Mouse (Mus musculus): ENCODE data around the gene Gabbr1. TPM values are rescaled to one million over a fixed set of nuclear protein-coding genes. Genes with fewer than 3 reads are reported as not detected.

Gene Gabbr1
- polyA plus RNA-seq, 1 experiment from 2014 or later: 12.6 TPM

DNA sequence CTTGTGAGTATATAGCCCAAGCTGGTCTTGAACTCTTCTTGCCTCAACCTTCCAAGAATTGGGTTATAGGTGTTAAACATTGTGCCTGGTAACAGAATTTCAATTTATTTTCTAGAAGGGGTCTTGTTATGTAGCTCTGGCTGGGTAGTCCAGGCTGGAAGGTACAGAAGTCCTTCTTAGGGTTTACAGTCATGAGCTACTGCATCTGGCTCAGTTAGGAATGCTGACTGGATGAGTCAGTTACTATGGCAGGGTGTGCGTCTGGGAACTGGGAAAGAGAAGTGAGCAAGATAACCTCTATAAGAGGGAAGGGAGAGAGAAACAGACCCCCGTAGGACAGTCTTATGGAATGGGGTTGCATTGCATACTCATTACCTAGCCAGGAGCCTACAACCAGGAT is 30.0 kb downstream of the Gabbr1 start:
- no peak overlapping the region for H3K27ac ChIP-seq (ENCODE audit: low read depth)
- 83% methylated on average over 2 of the region's 2 CpGs for WGBS
- DNase-seq (ENCODE audit: low spot score) (no peak), ATAC-seq (replicated peaks; ENCODE audit: low FRiP score, low TSS enrichment, low read depth) (no peak)
- no peaks in the 10 kb centered on the region for H3K9me3 ChIP-seq (ENCODE audit: control insufficient read depth, low read length)
- H3K4me3 ChIP-seq (ENCODE audit: low read depth, low read length): no peak overlapping the region
- H3K27me3 ChIP-seq (replicated peaks; ENCODE audit: control insufficient read depth, insufficient read depth, low read length): no peaks in the 10 kb centered on the region
- H3K4me2 ChIP-seq (ENCODE audit: low read length): no peak overlapping the region
- H3K9ac ChIP-seq (ENCODE audit: low read length): no peak overlapping the region
- H3K4me1 ChIP-seq (replicated peaks; ENCODE audit: control insufficient read depth, insufficient read depth, low read length): no peaks in the 10 kb centered on the region
- H3K36me3 ChIP-seq (ENCODE audit: control insufficient read depth, insufficient read depth, low read length): peaks cover 51% of the 10 kb centered on the region

DNA sequence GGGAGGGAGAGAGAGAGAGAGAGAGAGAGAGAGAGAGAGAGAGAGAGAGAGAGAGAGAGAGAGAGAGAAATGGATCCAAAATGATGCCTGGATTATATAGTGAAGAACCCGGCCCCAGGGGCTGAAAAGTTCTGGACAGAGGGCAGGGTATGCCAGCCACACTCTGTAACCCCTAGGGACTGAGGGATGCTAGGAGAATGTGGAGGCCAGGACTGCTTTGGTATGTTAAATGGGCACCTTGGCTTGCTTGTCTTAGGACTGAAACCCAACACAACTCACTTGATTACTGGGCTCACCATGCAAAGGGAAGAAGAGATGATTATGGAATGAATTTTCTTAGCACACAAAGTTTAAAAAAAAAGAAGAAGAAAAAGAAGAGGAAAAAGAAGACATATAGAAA is 32.4 kb downstream of the Gabbr1 start:
- ATAC-seq (replicated peaks; ENCODE audit: low FRiP score, low TSS enrichment, low read depth) (no peak), DNase-seq (ENCODE audit: low spot score) (no peak)
- WGBS: 47% methylated on average over 1 of the region's 1 CpGs
- Histone ChIP-seq H3K4me1 (replicated peaks; ENCODE audit: control insufficient read depth, insufficient read depth, low read length) (no peaks in the 10 kb centered on the region), H3K4me3 (ENCODE audit: low read depth, low read length) (no peak overlapping the region), H3K9me3 (ENCODE audit: control insufficient read depth, low read length) (no peaks in the 10 kb centered on the region), H3K27me3 (replicated peaks; ENCODE audit: control insufficient read depth, insufficient read depth, low read length) (no peaks in the 10 kb centered on the region), H3K36me3 (ENCODE audit: control insufficient read depth, insufficient read depth, low read length) (peaks cover 29% of the 10 kb centered on the region), H3K27ac (ENCODE audit: low read depth) (no peak overlapping the region), H3K9ac (ENCODE audit: low read length) (no peak overlapping the region), H3K4me2 (ENCODE audit: low read length) (no peak overlapping the region)

DNA sequence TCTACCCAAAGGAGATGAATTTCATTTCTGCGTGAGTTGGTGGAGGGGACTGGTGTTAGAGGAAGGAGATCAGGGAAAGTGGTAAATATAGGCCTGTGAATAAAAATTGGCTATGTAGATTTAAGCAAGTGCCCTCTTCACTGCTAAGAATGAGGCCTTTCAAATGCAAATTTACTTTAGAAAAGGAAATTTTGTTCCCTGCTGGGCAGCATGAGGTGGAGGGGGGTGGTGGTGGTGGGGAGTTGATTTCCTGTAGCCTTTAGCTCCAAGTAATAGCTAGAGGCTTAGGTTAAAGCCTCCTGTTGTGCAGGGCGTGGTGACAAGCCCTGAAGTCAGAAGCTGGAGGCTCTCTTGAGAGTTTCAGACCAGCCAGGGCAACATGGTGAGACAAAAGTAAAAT is 33.2 kb downstream of the Gabbr1 start:
- ATAC-seq (replicated peaks; ENCODE audit: low FRiP score, low TSS enrichment, low read depth) (no peak), DNase-seq (ENCODE audit: low spot score) (no peak)
- Histone ChIP-seq H3K4me1 (replicated peaks; ENCODE audit: control insufficient read depth, insufficient read depth, low read length) (no peaks in the 10 kb centered on the region), H3K9me3 (ENCODE audit: control insufficient read depth, low read length) (no peaks in the 10 kb centered on the region), H3K4me3 (ENCODE audit: low read depth, low read length) (no peak overlapping the region), H3K27ac (ENCODE audit: low read depth) (no peak overlapping the region), H3K27me3 (replicated peaks; ENCODE audit: control insufficient read depth, insufficient read depth, low read length) (no peaks in the 10 kb centered on the region), H3K4me2 (ENCODE audit: low read length) (no peak overlapping the region), H3K9ac (ENCODE audit: low read length) (no peak overlapping the region), H3K36me3 (ENCODE audit: control insufficient read depth, insufficient read depth, low read length) (peaks cover 23% of the 10 kb centered on the region)
- WGBS: 42% methylated on average over 2 of the region's 2 CpGs

DNA sequence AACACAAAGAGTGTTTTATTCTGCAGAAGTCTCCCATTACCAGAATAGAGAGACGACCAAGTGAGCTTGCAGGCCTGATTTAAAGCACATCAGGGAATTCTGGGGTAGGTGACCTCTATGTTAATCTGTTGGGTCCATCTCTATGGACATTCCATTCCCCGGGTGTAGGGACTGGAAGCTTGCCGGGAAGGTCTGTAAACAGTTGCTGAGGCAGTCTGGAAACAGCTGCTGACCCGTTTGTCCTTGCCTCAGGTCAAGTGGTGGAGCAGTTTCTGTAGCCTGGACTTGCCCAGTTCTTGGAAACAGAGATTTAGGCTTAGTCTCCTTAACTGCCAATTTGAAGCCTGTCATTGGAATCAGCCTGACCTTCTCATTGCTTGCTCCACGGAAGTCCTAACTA is 34.4 kb downstream of the Gabbr1 start:
- WGBS: 12% methylated on average over 5 of the region's 5 CpGs
- Histone ChIP-seq H3K4me3 (ENCODE audit: low read depth, low read length) (no peak overlapping the region), H3K27ac (ENCODE audit: low read depth) (no peak overlapping the region), H3K9me3 (ENCODE audit: control insufficient read depth, low read length) (no peaks in the 10 kb centered on the region), H3K4me1 (replicated peaks; ENCODE audit: control insufficient read depth, insufficient read depth, low read length) (no peaks in the 10 kb centered on the region), H3K9ac (ENCODE audit: low read length) (no peak overlapping the region), H3K4me2 (ENCODE audit: low read length) (no peak overlapping the region), H3K27me3 (replicated peaks; ENCODE audit: control insufficient read depth, insufficient read depth, low read length) (no peaks in the 10 kb centered on the region), H3K36me3 (ENCODE audit: control insufficient read depth, insufficient read depth, low read length) (peaks cover 11% of the 10 kb centered on the region)
- ATAC-seq (replicated peaks; ENCODE audit: low FRiP score, low TSS enrichment, low read depth): no peak
- DNase-seq (ENCODE audit: low spot score): no peak

DNA sequence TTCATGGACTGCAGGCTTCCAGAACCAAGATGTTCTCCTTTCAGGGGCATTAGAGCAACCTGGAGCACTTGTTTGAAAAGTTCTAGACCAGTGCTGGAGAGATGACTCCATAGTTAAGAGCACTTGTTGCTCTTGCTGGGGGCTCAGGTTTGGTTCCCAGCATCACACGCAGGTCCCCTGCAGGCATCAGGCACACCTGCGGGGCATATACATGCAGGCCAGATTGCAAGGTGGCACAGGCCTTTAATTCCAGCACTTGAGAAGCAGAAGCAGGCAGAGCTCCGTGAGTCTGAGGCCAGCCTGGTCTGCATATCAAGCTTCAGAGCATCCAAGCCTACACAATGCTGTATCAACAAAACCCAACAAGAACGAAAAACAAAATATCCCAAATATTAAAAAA is 35.9 kb downstream of the Gabbr1 start:
- Histone ChIP-seq H3K4me3 (ENCODE audit: low read depth, low read length) (no peak overlapping the region), H3K27ac (ENCODE audit: low read depth) (no peak overlapping the region), H3K36me3 (ENCODE audit: control insufficient read depth, insufficient read depth, low read length) (peaks cover 2% of the 10 kb centered on the region), H3K9me3 (ENCODE audit: control insufficient read depth, low read length) (no peaks in the 10 kb centered on the region), H3K4me2 (ENCODE audit: low read length) (no peak overlapping the region), H3K9ac (ENCODE audit: low read length) (no peak overlapping the region), H3K4me1 (replicated peaks; ENCODE audit: control insufficient read depth, insufficient read depth, low read length) (no peaks in the 10 kb centered on the region), H3K27me3 (replicated peaks; ENCODE audit: control insufficient read depth, insufficient read depth, low read length) (no peaks in the 10 kb centered on the region)
- WGBS: 93% methylated on average over 4 of the region's 4 CpGs
- ATAC-seq (replicated peaks; ENCODE audit: low FRiP score, low TSS enrichment, low read depth) (no peak), DNase-seq (ENCODE audit: low spot score) (no peak)

DNA sequence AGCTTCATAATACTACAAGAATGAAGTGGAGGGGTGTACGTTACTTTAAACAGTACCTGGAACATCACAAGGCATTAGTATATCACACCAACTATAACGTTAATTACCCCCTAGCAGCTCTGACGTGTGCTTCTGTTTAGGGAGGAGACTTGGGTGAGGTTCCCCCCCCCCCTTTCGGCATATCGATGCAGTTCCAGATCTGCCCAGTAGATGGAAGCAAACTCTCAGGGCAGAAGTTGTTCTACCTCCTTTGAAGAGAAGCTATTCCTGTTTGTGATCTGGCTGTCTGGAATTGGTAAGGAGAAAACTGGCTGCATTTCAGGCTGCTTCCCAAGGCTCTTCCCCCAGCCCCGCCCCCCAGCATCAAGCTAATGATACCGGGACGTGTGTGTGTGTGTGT is 37.6 kb downstream of the Gabbr1 start:
- H3K27ac ChIP-seq (ENCODE audit: low read depth): no peak overlapping the region
- DNase-seq (ENCODE audit: low spot score) (peak; percentile 92), ATAC-seq (replicated peaks; ENCODE audit: low FRiP score, low TSS enrichment, low read depth) (no peak; the same call in 1 of the 2 replicates)
- no peak overlapping the region for H3K4me3 ChIP-seq (ENCODE audit: low read depth, low read length)
- H3K4me2 ChIP-seq (ENCODE audit: low read length): no peak overlapping the region
- no peaks in the 10 kb centered on the region for H3K4me1 ChIP-seq (replicated peaks; ENCODE audit: control insufficient read depth, insufficient read depth, low read length)
- no peaks in the 10 kb centered on the region for H3K36me3 ChIP-seq (ENCODE audit: control insufficient read depth, insufficient read depth, low read length)
- no peaks in the 10 kb centered on the region for H3K9me3 ChIP-seq (ENCODE audit: control insufficient read depth, low read length)
- H3K9ac ChIP-seq (ENCODE audit: low read length): no peak overlapping the region
- WGBS: 1% methylated on average over 8 of the region's 8 CpGs
- H3K27me3 ChIP-seq (replicated peaks; ENCODE audit: control insufficient read depth, insufficient read depth, low read length): no peaks in the 10 kb centered on the region

DNA sequence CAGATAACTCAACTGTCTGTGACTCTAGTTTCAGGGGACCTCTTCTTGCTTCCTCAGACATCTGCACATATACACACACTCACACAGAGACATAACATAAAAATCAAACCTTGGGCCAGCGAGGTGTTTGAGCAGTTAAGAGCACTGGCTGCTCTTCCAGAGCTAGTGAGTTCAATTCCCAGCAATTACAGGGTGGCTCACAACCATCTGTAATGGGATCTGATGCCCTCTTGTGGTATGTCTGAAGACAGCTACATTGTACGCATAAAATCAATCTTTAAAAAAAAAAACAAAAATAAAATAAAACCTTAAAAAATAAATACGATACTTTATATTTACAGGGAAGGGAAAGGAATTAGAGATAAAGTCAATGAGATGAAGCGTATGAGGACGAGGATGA is 38.9 kb downstream of the Gabbr1 start:
- Histone ChIP-seq H3K4me3 (ENCODE audit: low read depth, low read length) (no peak overlapping the region), H3K27ac (ENCODE audit: low read depth) (no peak overlapping the region), H3K27me3 (replicated peaks; ENCODE audit: control insufficient read depth, insufficient read depth, low read length) (no peaks in the 10 kb centered on the region), H3K4me1 (replicated peaks; ENCODE audit: control insufficient read depth, insufficient read depth, low read length) (no peaks in the 10 kb centered on the region), H3K4me2 (ENCODE audit: low read length) (no peak overlapping the region), H3K9ac (ENCODE audit: low read length) (no peak overlapping the region), H3K36me3 (ENCODE audit: control insufficient read depth, insufficient read depth, low read length) (no peaks in the 10 kb centered on the region), H3K9me3 (ENCODE audit: control insufficient read depth, low read length) (no peaks in the 10 kb centered on the region)
- ATAC-seq (replicated peaks; ENCODE audit: low FRiP score, low TSS enrichment, low read depth) (no peak), DNase-seq (ENCODE audit: low spot score) (no peak)
- WGBS: 71% methylated on average over 5 of the region's 5 CpGs

DNA sequence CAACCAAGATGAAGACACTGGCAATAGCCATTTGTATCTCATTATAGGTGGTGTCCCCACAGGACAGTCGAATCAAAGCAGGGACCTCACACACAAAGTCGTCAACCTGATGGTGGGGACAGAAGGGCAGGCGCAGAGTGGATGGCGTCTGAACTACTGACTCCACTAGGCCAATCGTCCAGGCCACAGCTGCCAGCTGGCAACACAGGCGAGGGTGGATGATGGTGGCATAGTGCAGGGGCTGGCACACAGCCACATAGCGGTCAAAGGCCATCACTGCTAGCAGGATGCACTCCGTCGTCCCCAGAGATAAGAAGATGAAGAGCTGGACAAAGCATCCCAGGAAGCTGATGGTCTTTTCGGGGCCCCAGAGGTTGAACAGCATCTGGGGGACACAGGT is 39.8 kb downstream of the Gabbr1 start:
- H3K36me3 ChIP-seq (ENCODE audit: control insufficient read depth, insufficient read depth, low read length): no peaks in the 10 kb centered on the region
- no peak overlapping the region for H3K27ac ChIP-seq (ENCODE audit: low read depth)
- H3K4me2 ChIP-seq (ENCODE audit: low read length): no peak overlapping the region
- ATAC-seq (replicated peaks; ENCODE audit: low FRiP score, low TSS enrichment, low read depth): no peak
- 73% methylated on average over 10 of the region's 10 CpGs for WGBS
- no peaks in the 10 kb centered on the region for H3K27me3 ChIP-seq (replicated peaks; ENCODE audit: control insufficient read depth, insufficient read depth, low read length)
- no peak for DNase-seq (ENCODE audit: low spot score)
- H3K9ac ChIP-seq (ENCODE audit: low read length): no peak overlapping the region
- H3K4me3 ChIP-seq (ENCODE audit: low read depth, low read length): no peak overlapping the region
- H3K9me3 ChIP-seq (ENCODE audit: control insufficient read depth, low read length): no peaks in the 10 kb centered on the region
- no peaks in the 10 kb centered on the region for H3K4me1 ChIP-seq (replicated peaks; ENCODE audit: control insufficient read depth, insufficient read depth, low read length)

DNA sequence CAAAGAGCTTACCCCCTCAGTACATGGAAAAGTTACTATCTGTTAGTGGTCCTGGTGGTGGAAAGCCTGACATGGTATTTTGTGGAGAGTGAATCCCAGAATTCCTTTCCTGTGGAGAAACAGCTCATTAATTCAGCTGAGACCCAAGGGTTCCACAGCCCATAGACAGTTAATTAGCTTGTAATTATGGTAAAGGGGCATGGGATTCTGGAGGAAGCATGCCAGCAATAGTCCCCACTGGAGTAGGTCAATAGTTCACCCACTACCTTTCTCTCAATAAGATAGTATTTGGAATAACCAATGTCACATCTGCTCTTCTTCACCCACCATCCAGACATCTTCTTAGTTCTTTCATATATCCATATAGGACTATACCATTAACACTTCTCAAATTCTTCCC is 42.6 kb downstream of the Gabbr1 start, which contains the start of gene Olfr90:
TSS of gene Olfr90 (minus strand) at position 101 of the 400 bp plus-strand sequence.
- Histone ChIP-seq H3K9me3 (ENCODE audit: control insufficient read depth, low read length) (no peaks in the 10 kb centered on the region), H3K27me3 (replicated peaks; ENCODE audit: control insufficient read depth, insufficient read depth, low read length) (no peaks in the 10 kb centered on the region), H3K4me3 (ENCODE audit: low read depth, low read length) (no peak within 1 kb of the TSS), H3K27ac (ENCODE audit: low read depth) (no peak within 1 kb of the TSS), H3K4me2 (ENCODE audit: low read length) (no peak within 1 kb of the TSS), H3K4me1 (replicated peaks; ENCODE audit: control insufficient read depth, insufficient read depth, low read length) (no peaks in the 10 kb centered on the region), H3K36me3 (ENCODE audit: control insufficient read depth, insufficient read depth, low read length) (no peaks in the 10 kb centered on the region), H3K9ac (ENCODE audit: low read length) (no peak within 1 kb of the TSS)
- ATAC-seq (replicated peaks; ENCODE audit: low FRiP score, low TSS enrichment, low read depth) (no peak), DNase-seq (ENCODE audit: low spot score) (no peak)

Measured in intestine, embryonic 14.5 days (tissue).